Mouse (Mus musculus) liver, embryonic 13.5 days (tissue): ENCODE measurements at regions not wholly inside any gene's neighbourhood (a gene's known extent, or its start where the extent isn't known, plus 50 kb on each side); places are given as distances from the start of the nearest gene placed in this dataset.
A peak's percentile ranks its signal among the peaks of the same experiment; 100 is the strongest.

Experiments
- ATAC-seq: fragments of 200-750 bp; cut with Nextera tagmentation; 2 replicates; pipeline ENCODE4 v1.8.0; 2017; ENCODE audit warnings: low read depth, mild to moderate bottlenecking, moderate number of reproducible peaks, moderate library complexity
- DNase-seq: peaks from one replicate; pipeline ENCODE4 v3.0.0; 2022
- H3K27ac ChIP-seq: fragments of 300-500 bp; sonication (generic); 2 replicates; pipeline ENCODE4 v1.5.1; 2015; ENCODE audit warnings: moderate library complexity, mild to moderate bottlenecking, inconsistent platforms
- H3K27me3 ChIP-seq: fragments of 300-500 bp; sonication (generic); 2 replicates; pipeline ENCODE4 v1.6.1; 2015; ENCODE audit warnings: mild to moderate bottlenecking, inconsistent platforms
- H3K36me3 ChIP-seq: fragments of 300-500 bp; sonication (generic); 2 replicates; pipeline ENCODE4 v1.6.1; 2015; ENCODE audit warnings: mild to moderate bottlenecking, inconsistent platforms
- H3K4me1 ChIP-seq: fragments of 300-500 bp; sonication (generic); replicated peaks from 2 replicates; pipeline ENCODE4 v1.6.1; 2015; ENCODE audit warnings: inconsistent platforms
- H3K4me2 ChIP-seq: fragments of 300-500 bp; sonication (generic); 2 replicates; pipeline ENCODE4 v1.6.1; 2015; ENCODE audit warnings: inconsistent platforms, mild to moderate bottlenecking, moderate library complexity
- H3K4me3 ChIP-seq: fragments of 300-500 bp; sonication (generic); replicated peaks from 2 replicates; pipeline ENCODE4 v1.5.1; 2015; ENCODE audit warnings: mild to moderate bottlenecking, inconsistent platforms
- H3K9ac ChIP-seq: fragments of 300-500 bp; sonication (generic); 2 replicates; pipeline ENCODE4 v1.6.1; 2015; ENCODE audit warnings: mild to moderate bottlenecking, inconsistent platforms
- H3K9me3 ChIP-seq: fragments of 300-500 bp; sonication (generic); replicated peaks from 2 replicates; pipeline ENCODE4 v1.6.1; 2016; ENCODE audit warnings: inconsistent platforms
- WGBS: fragments of 180-500 bp; shearing (Covaris S2); methylation state at CpG from one replicate; pipeline ENCODE4 v1.1.7; 2015; ENCODE audit not compliant: insufficient replicate concordance; 5-methylcytosine and 5-hydroxymethylcytosine counted together

GRCm38 (mm10) chr3:38397615-38397956, 87.1 kb downstream of the Ankrd50 start:
- H3K36me3 ChIP-seq = no peaks in the 10 kb centered on the region
- H3K9ac ChIP-seq = no peak overlapping the region
- H3K4me1 ChIP-seq = no peaks in the 10 kb centered on the region
- ATAC-seq = no peak
- no peak overlapping the region for H3K4me2 ChIP-seq
- H3K9me3 ChIP-seq = no peaks in the 10 kb centered on the region
- peaks cover 14% of the 10 kb centered on the region for H3K27me3 ChIP-seq
- H3K27ac ChIP-seq = no peak overlapping the region
- 61% methylated on average over 13 of the region's 13 CpGs for WGBS
- H3K4me3 ChIP-seq = no peak overlapping the region
- no peak for DNase-seq

DNA sequence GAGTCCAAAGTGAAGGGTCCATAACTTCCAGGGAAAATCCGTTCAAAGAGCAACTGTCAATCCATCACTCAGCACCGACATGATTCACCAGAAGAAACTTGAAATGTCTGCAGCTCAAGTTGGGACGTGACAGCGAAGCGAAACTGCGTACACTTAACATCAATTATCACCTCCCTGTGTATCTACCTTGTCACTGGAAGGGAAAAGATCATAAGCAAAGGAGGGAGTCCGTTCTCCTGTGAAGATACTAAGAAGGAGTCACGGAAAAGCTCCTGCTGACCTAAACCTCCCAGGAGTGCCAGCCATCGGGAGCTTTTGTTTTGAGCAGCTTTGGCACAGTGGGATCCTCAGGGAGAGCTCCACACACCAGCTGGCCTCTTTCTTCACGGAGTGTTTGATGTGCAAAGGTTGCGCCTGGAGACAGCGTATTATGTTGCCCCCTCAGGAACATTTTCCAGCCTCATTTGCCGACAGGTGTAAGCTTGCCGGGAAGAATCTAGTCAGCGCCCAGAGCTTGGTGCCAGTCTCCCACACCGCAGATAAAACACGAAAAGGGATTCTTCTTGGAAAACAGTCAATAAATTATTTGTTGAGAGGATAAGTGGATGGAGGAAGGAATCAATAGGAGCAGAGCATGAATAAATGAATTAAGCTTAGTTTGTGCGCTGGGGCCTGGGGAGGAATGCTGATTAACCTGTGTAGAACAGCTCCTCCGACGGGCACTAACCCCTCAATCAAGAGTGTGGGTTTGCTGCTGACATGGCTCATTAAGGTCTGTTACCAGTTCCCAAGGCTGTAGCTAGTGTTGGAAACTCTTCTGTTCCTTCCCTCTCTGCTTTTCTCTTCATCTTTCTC, 87.7 kb downstream of the Ankrd50 start:
- Histone ChIP-seq H3K36me3 (no peaks in the 10 kb centered on the region), H3K9ac (no peak overlapping the region), H3K27me3 (peaks cover 14% of the 10 kb centered on the region), H3K4me2 (peak overlapping the region; percentile 33), H3K4me3 (peak overlapping the region; percentile 14; the same call in 1 of the 2 replicates), H3K9me3 (no peaks in the 10 kb centered on the region), H3K27ac (no peak overlapping the region), H3K4me1 (no peaks in the 10 kb centered on the region)
- no peak for ATAC-seq
- 13% methylated on average over 20 of the region's 20 CpGs for WGBS
- no peak for DNase-seq

DNA sequence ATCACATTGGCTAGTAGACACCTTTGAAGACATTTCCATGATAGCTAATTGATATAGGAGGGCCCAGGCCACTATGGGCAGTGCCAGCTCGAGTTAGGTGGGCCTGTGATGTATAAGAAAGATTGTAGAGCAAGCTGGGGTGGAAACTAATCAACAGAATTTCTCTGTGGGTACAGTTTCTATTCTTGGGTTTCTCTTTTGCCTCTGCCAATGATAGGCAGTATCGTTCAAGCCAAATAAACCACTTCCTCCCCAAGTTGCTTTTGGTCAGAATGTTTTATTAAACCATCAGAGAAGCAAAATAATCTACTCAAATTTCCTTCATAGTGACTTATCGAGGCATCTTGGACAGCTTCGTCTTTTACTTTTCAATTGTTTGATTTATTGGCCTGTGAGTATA, 90.3 kb downstream of the Ankrd50 start:
- Histone ChIP-seq H3K36me3 (no peaks in the 10 kb centered on the region), H3K4me3 (no peak overlapping the region), H3K27ac (no peak overlapping the region), H3K4me1 (no peaks in the 10 kb centered on the region), H3K4me2 (no peak overlapping the region), H3K27me3 (peaks cover 14% of the 10 kb centered on the region), H3K9ac (no peak overlapping the region), H3K9me3 (no peaks in the 10 kb centered on the region)
- 39% methylated on average over 4 of the region's 4 CpGs for WGBS
- DNase-seq (no peak), ATAC-seq (no peak)

GRCm38 (mm10) chr3:38389647-38390046, 95.0 kb downstream of the Ankrd50 start:
- H3K9me3 ChIP-seq = no peaks in the 10 kb centered on the region
- no peak overlapping the region for H3K4me3 ChIP-seq
- no peak overlapping the region for H3K27ac ChIP-seq
- H3K27me3 ChIP-seq = no peaks in the 10 kb centered on the region
- H3K4me2 ChIP-seq = no peak overlapping the region
- no peaks in the 10 kb centered on the region for H3K36me3 ChIP-seq
- WGBS = 53% methylated on average over 2 of the region's 2 CpGs
- H3K9ac ChIP-seq = no peak overlapping the region
- no peaks in the 10 kb centered on the region for H3K4me1 ChIP-seq
- DNase-seq (no peak), ATAC-seq (no peak)

DNA sequence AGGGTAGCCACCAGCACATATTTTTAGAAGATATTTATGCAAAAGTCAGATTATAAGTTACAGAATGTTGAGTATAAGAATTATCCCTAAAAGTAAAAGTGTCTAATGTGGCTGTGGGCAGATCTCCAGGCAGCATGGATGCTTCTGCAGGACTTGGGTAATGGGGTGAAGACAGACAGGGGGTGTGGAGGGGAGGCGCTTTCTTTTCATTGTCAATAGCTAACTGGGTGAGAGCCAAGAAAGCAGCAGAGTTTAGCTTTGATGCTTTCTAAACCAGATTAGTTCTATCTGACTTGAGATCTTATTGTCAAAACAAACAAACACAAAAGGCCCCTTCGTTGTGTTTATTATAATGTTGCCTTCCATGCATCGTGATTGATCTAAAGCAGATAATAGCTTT, 95.7 kb downstream of the Ankrd50 start:
- no peaks in the 10 kb centered on the region for H3K27me3 ChIP-seq
- ATAC-seq = no peak
- H3K4me1 ChIP-seq = no peaks in the 10 kb centered on the region
- DNase-seq = no peak
- no peaks in the 10 kb centered on the region for H3K36me3 ChIP-seq
- no peak overlapping the region for H3K4me3 ChIP-seq
- H3K9me3 ChIP-seq = no peaks in the 10 kb centered on the region
- 52% methylated on average over 3 of the region's 3 CpGs for WGBS
- no peak overlapping the region for H3K4me2 ChIP-seq
- no peak overlapping the region for H3K9ac ChIP-seq
- H3K27ac ChIP-seq = no peak overlapping the region

DNA sequence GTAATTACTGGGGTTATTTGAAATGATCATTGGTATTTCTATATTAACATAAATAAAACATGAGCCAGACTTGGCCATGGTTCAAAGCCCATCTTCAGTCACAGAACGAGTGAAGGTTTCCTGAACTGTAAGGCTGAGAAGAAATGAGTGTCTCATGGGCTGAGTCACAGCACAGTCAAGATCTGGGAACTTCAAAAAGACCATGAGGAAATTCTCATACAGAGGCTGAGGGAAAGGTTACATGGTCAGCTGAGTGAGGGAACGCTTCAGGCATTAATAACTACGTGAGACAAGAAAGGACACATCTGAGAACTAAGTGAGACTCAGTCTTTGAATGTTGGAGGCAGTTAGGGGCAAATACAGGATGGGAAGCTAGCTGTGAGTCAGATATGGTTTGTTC, 101.9 kb downstream of the Ankrd50 start:
- Histone ChIP-seq H3K4me1 (no peaks in the 10 kb centered on the region; the same call in 1 of the 2 replicates), H3K9ac (no peak overlapping the region), H3K36me3 (no peaks in the 10 kb centered on the region), H3K27me3 (no peaks in the 10 kb centered on the region), H3K27ac (no peak overlapping the region), H3K9me3 (no peaks in the 10 kb centered on the region), H3K4me2 (no peak overlapping the region), H3K4me3 (no peak overlapping the region)
- no peak for DNase-seq
- WGBS = 43% methylated on average over 3 of the region's 3 CpGs
- no peak for ATAC-seq

DNA sequence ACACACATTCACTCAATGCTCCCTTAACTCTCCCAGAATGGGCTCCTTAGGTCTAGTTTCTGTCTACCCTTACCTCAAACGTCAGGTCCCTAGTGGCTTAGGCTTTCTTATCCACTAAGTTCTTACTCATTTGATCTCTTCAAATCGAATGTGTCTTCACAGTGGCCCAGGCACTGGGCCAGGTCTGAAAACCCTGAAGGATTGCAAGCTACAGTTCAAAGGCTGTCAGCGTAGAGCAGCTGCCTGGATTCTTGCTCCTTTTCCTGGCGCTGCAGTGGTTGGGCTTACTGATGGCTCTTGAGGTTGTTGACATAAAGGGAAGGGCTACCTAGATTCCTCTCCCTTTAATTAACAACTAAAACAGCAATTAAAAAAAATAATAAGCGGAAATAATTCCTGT, 103.0 kb downstream of the Ankrd50 start:
- Histone ChIP-seq H3K27me3 (no peaks in the 10 kb centered on the region), H3K9ac (no peak overlapping the region), H3K27ac (no peak overlapping the region), H3K4me1 (no peaks in the 10 kb centered on the region; the same call in 1 of the 2 replicates), H3K9me3 (no peaks in the 10 kb centered on the region), H3K36me3 (no peaks in the 10 kb centered on the region), H3K4me3 (no peak overlapping the region), H3K4me2 (no peak overlapping the region)
- 52% methylated on average over 5 of the region's 5 CpGs for WGBS
- DNase-seq (no peak), ATAC-seq (peak; percentile 34; the same call in 1 of the 2 replicates)

DNA sequence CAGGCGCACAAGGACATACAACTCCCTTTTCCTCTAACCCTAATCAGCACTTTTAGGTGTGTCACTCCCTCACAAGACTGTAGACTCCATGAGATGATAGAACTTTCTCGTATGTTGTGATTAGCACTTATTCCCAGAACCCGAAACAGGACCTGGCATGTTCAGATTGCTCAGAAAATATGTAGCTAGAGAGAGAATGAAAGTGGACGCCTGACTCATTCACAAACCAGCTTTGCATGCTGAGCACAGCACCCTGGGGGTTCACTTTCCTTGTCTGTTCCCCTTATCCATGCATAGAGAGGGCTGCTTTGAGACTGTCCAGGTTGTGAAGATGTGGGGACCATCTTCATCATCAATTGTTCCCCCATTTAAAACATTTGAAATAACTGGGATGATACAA, 111.0 kb downstream of the Ankrd50 start:
- no peak overlapping the region for H3K27ac ChIP-seq
- no peak overlapping the region for H3K4me2 ChIP-seq
- H3K9ac ChIP-seq = no peak overlapping the region
- DNase-seq = no peak
- H3K27me3 ChIP-seq = no peaks in the 10 kb centered on the region
- H3K36me3 ChIP-seq = no peaks in the 10 kb centered on the region
- ATAC-seq = no peak
- 62% methylated on average over 4 of the region's 4 CpGs for WGBS
- H3K4me1 ChIP-seq = no peaks in the 10 kb centered on the region
- no peaks in the 10 kb centered on the region for H3K9me3 ChIP-seq
- no peak overlapping the region for H3K4me3 ChIP-seq

DNA sequence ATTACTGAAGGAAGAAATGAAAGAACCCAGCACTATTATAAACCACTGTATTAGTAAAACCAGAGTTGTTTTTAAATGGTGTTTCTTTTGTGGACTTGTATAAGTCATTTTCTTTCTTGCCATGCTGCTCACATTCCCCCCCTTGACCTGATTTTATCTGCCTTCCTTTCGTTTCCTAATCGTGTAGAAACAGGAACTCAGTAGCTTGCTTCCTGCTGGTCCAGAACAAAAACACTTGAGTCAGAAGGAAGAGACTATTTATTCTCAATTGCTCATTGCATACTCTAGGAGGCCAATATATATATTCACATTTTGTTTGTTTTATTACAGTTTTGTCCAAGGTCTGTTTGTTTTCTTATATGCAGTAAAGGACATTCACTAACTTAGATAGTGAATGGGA, 112.9 kb downstream of the Ankrd50 start:
- no peak overlapping the region for H3K9ac ChIP-seq
- WGBS = 3% methylated on average over 2 of the region's 2 CpGs
- H3K9me3 ChIP-seq = no peaks in the 10 kb centered on the region
- no peak overlapping the region for H3K27ac ChIP-seq
- H3K4me3 ChIP-seq = no peak overlapping the region
- no peaks in the 10 kb centered on the region for H3K4me1 ChIP-seq
- no peaks in the 10 kb centered on the region for H3K27me3 ChIP-seq
- H3K36me3 ChIP-seq = no peaks in the 10 kb centered on the region
- H3K4me2 ChIP-seq = no peak overlapping the region
- DNase-seq (no peak), ATAC-seq (no peak)

- H3K27ac ChIP-seq = no peak overlapping the region
- H3K36me3 ChIP-seq = no peaks in the 10 kb centered on the region
- H3K9ac ChIP-seq = no peak overlapping the region
- DNase-seq (no peak), ATAC-seq (no peak)
- no peak overlapping the region for H3K4me3 ChIP-seq
- no peaks in the 10 kb centered on the region for H3K27me3 ChIP-seq
- H3K4me1 ChIP-seq = peaks cover 7% of the 10 kb centered on the region; the same call in 1 of the 2 replicates
- no peaks in the 10 kb centered on the region for H3K9me3 ChIP-seq
- 70% methylated on average over 4 of the region's 4 CpGs for WGBS
- H3K4me2 ChIP-seq = no peak overlapping the region
Observed at GRCm38 (mm10) chr3:38363888-38364287, 120.8 kb downstream of the Ankrd50 start.

- no peaks in the 10 kb centered on the region for H3K9me3 ChIP-seq
- 46% methylated on average over 4 of the region's 4 CpGs for WGBS
- no peak for ATAC-seq
- peaks cover 15% of the 10 kb centered on the region for H3K4me1 ChIP-seq
- H3K9ac ChIP-seq = no peak overlapping the region
- H3K27me3 ChIP-seq = no peaks in the 10 kb centered on the region
- H3K36me3 ChIP-seq = no peaks in the 10 kb centered on the region
- H3K4me2 ChIP-seq = no peak overlapping the region
- H3K4me3 ChIP-seq = no peak overlapping the region
- H3K27ac ChIP-seq = no peak overlapping the region
- no peak for DNase-seq
Observed at GRCm38 (mm10) chr3:38361411-38361810, 123.2 kb downstream of the Ankrd50 start.

DNA sequence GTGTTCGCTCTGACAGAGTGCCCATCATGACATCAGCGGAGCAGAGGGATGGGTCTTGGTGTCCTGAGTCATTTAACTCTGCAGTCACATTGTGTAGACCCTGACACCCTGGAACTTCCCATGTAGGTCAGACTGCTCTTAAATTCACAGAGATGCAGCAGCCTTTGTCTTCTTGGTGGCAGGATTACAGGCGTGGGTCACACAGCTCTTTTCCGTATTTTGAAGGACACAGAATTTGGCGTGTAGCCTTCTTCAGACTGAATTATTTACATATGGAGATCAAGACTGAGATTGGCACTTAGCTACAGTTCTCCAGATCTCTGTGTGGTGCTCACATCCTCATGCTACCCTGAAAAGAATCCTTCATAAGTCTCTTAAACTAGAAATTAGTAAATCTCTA, 123.7 kb downstream of the Ankrd50 start:
- no peak overlapping the region for H3K9ac ChIP-seq
- H3K4me1 ChIP-seq = peaks cover 15% of the 10 kb centered on the region
- H3K4me3 ChIP-seq = no peak overlapping the region
- ATAC-seq (no peak), DNase-seq (no peak)
- H3K9me3 ChIP-seq = no peaks in the 10 kb centered on the region
- WGBS = 55% methylated on average over 5 of the region's 5 CpGs
- H3K4me2 ChIP-seq = no peak overlapping the region
- H3K36me3 ChIP-seq = no peaks in the 10 kb centered on the region
- H3K27me3 ChIP-seq = no peaks in the 10 kb centered on the region
- no peak overlapping the region for H3K27ac ChIP-seq
